Mouse (Mus musculus) CH12.LX (cell line): ENCODE results near the gene Ptprb. TPM values are rescaled to one million over a fixed set of nuclear protein-coding genes. Genes with fewer than 3 reads are reported as not detected.
A peak's percentile ranks its signal among the peaks of the same experiment; 100 is the strongest.

Experiments used
- DNase-seq: peaks from one replicate; pipeline ENCODE4 v3.0.0-alpha.2; 2013; ENCODE audit errors: extremely low read depth
- H3K27ac ChIP-seq: 2 replicates; pipeline ENCODE4 v1.5.1; 2012; ENCODE audit warnings: low read depth, mild to moderate bottlenecking, control low read depth, moderate library complexity; ENCODE audit not compliant: insufficient read depth
- H3K27me3 ChIP-seq: replicated peaks from 2 replicates; pipeline ENCODE3; 2012; ENCODE audit warnings: inconsistent platforms
- H3K36me3 ChIP-seq, 2 experiments: replicated peaks in 1 of 2; 2 replicates each; pipeline versions ENCODE3 to v1.6.1; 2012; ENCODE audit warnings: inconsistent platforms in 1 of 2, low read length in 1 of 2, mild to moderate bottlenecking in 1 of 2, mixed read lengths in 1 of 2, moderate library complexity in 1 of 2; ENCODE audit not compliant: control insufficient read depth in 1 of 2, insufficient read depth in 1 of 2
- H3K4me1 ChIP-seq, 2 experiments: 2 replicates each; pipeline ENCODE4 v1.6.1; 2012; ENCODE audit warnings: inconsistent platforms in 1 of 2, moderate library complexity in 1 of 2; ENCODE audit not compliant: insufficient read depth in 2 of 2, control insufficient read depth in 1 of 2
- H3K4me2 ChIP-seq: 2 replicates; pipeline ENCODE4 v1.6.1; 2012; ENCODE audit warnings: low read depth, mild to moderate bottlenecking, control low read depth; ENCODE audit not compliant: poor library complexity, insufficient read depth, severe bottlenecking
- H3K4me3 ChIP-seq, 3 experiments: fragments of 150-350 bp in 1 of 3; sonication (generic) in 1 of 3; replicated peaks in 1 of 3; 2 replicates each; pipeline versions ENCODE3 to v1.5.1; 2011 to 2012; ENCODE audit warnings: low read depth in 2 of 3, low read length in 2 of 3, mild to moderate bottlenecking in 2 of 3, moderate library complexity in 2 of 3, control low read depth in 1 of 3, improper control_type of control experiment in 1 of 3, inconsistent platforms in 1 of 3, mixed read lengths in 1 of 3; ENCODE audit not compliant: poor library complexity in 1 of 3
- H3K79me2 ChIP-seq: replicated peaks from 2 replicates; pipeline ENCODE4 v1.6.1; 2012; ENCODE audit warnings: mild to moderate bottlenecking, moderate library complexity; ENCODE audit not compliant: control insufficient read depth, poor library complexity, insufficient read depth, severe bottlenecking; ENCODE audit errors: extremely low read depth
- H3K9ac ChIP-seq: 2 replicates; pipeline ENCODE4 v1.6.1; 2012; ENCODE audit warnings: low read depth, mild to moderate bottlenecking, control low read depth, moderate library complexity; ENCODE audit not compliant: insufficient read depth
- H3K9me3 ChIP-seq: replicated peaks from 2 replicates; pipeline ENCODE3; 2012; ENCODE audit warnings: low read length, inconsistent platforms, mixed read lengths
- BHLHE40 ChIP-seq: IDR thresholded peaks from 2 replicates; pipeline ENCODE4 v1.6.1; 2011; ENCODE audit warnings: mild to moderate bottlenecking, low read depth, low read length, improper control_type of control experiment
- E2F4 ChIP-seq: IDR thresholded peaks from 2 replicates; pipeline ENCODE4 v1.6.1; 2011; ENCODE audit warnings: low read depth, low read length, improper control_type of control experiment; ENCODE audit not compliant: insufficient replicate concordance
- IRF4 ChIP-seq: IDR thresholded peaks from 2 replicates; pipeline ENCODE4 v1.6.1; 2014; ENCODE audit warnings: low read depth, mild to moderate bottlenecking, inconsistent platforms, low read length, improper control_type of control experiment
- JUN ChIP-seq: IDR thresholded peaks from 2 replicates; pipeline ENCODE4 v1.6.1; 2011; ENCODE audit warnings: low read depth, mild to moderate bottlenecking, low read length, improper control_type of control experiment, moderate library complexity; ENCODE audit not compliant: insufficient read depth
- JUND ChIP-seq: conservative IDR thresholded peaks from 2 replicates; pipeline ENCODE4 v1.6.1; 2011; ENCODE audit warnings: low read depth, low read length, improper control_type of control experiment
- MAX ChIP-seq: IDR thresholded peaks from 2 replicates; pipeline ENCODE4 v1.6.1; 2011; ENCODE audit warnings: low read length, improper control_type of control experiment
- MAZ ChIP-seq: IDR thresholded peaks from 2 replicates; pipeline ENCODE4 v1.6.1; 2012; ENCODE audit warnings: low read depth, mild to moderate bottlenecking, inconsistent platforms, low read length, improper control_type of control experiment, moderate library complexity
- MEF2A ChIP-seq: IDR thresholded peaks from 2 replicates; pipeline ENCODE4 v1.6.1; 2014; ENCODE audit warnings: low read depth, mild to moderate bottlenecking, inconsistent platforms, low read length, improper control_type of control experiment, borderline replicate concordance
- MXI1 ChIP-seq: IDR thresholded peaks from 2 replicates; pipeline ENCODE4 v1.6.1; 2011; ENCODE audit warnings: mild to moderate bottlenecking, low read depth, low read length, improper control_type of control experiment
- NRF1 ChIP-seq: IDR thresholded peaks from 2 replicates; pipeline ENCODE4 v1.6.1; 2014; ENCODE audit warnings: low read depth, mild to moderate bottlenecking, inconsistent platforms, low read length, improper control_type of control experiment, moderate library complexity
- PAX5 ChIP-seq: IDR thresholded peaks from 2 replicates; pipeline ENCODE4 v1.6.1; 2012; ENCODE audit warnings: low read length, inconsistent platforms, mixed read lengths
- POLR2AphosphoS2 ChIP-seq: IDR thresholded peaks from 2 replicates; pipeline ENCODE4 v1.6.1; 2011; ENCODE audit warnings: low read depth, low read length, improper control_type of control experiment
- SMC3 ChIP-seq: IDR thresholded peaks from 2 replicates; pipeline ENCODE4 v1.6.1; 2011; ENCODE audit warnings: low read depth, low read length, improper control_type of control experiment
- TBP ChIP-seq: conservative IDR thresholded peaks from 2 replicates; pipeline ENCODE4 v1.6.1; 2011; ENCODE audit warnings: low read depth, low read length, improper control_type of control experiment
- UBTF ChIP-seq: IDR thresholded peaks from 2 replicates; pipeline ENCODE4 v1.6.1; 2012; ENCODE audit warnings: low read depth, mild to moderate bottlenecking, inconsistent platforms, low read length, improper control_type of control experiment, moderate library complexity
- ZKSCAN1 ChIP-seq: IDR thresholded peaks from 2 replicates; pipeline ENCODE4 v1.6.1; 2012; ENCODE audit warnings: low read depth, inconsistent platforms, low read length, improper control_type of control experiment, borderline replicate concordance
- ZNF384 ChIP-seq: IDR thresholded peaks from 2 replicates; pipeline ENCODE4 v1.6.1; 2012; ENCODE audit warnings: low read depth, low read length, improper control_type of control experiment, inconsistent platforms
- dilution Hi-C: fragments of 300-500 bp; cut with MboI; formaldehyde crosslinking; loops from 2 replicates; pipeline ENCODE4 v1.14.3; 2020; ENCODE audit warnings: low sequenced_read_pairs; ENCODE audit not compliant: extremely low pct_unique_long_range_greater_than_20kb, extremely low pct_ligation_motif_present
- in situ Hi-C: fragments of 300-500 bp; cut with MboI; formaldehyde crosslinking; loops from 3 replicates; pipeline ENCODE4 v1.14.3; 2019; ENCODE audit warnings: low sequenced_read_pairs, low pct_ligation_motif_present, low pct_unique_long_range_greater_than_20kb, mixed read lengths
- polyA plus RNA-seq: library from polyadenylated mRNA; unstranded; fragments of >175 nt; gene quantifications from 2 replicates; pipeline ENCODE4 v1.2.1, GENCODE M21; 2012; ENCODE audit warnings: low read depth; ENCODE audit not compliant: insufficient read length
- total RNA-seq, 2 experiments: library from RNA; depleted of rRNA; stranded (reverse); fragments of 300-350 nt in 1 of 2; fragments of >200 nt in 1 of 2; gene quantifications; 2 replicates each; pipeline ENCODE4 v1.2.3; 2012 to 2014

Gene Ptprb
- total and polyA plus RNA-seq, 3 experiments = not detected

DNA sequence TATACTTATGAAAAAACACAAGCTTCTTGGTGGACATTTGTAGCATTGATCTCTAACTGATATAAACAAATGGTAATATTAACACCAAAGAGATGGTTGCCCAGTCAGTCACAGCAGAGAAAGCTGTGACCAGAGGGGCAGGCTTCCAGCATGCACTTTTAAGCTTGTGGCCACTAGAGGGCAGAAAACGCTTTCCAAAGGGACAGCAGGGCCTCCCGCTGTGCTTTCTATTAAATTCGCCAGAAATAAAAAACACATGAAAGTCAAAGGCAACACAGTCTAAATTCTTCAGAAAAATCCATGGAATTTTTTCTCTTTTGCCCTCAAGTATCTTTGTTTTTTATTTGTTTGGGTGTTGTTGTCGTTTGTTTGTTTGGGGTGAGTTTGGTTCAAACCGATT, 55.1 kb downstream of the Ptprb start (continued):
- TF ChIP-seq MEF2A (no peak), MAX (peak; percentile 55; the same call in 1 of the 2 replicates), IRF4 (0 out of 2 replicates have a peak, but pooled peaks have one; percentile 15)

DNA sequence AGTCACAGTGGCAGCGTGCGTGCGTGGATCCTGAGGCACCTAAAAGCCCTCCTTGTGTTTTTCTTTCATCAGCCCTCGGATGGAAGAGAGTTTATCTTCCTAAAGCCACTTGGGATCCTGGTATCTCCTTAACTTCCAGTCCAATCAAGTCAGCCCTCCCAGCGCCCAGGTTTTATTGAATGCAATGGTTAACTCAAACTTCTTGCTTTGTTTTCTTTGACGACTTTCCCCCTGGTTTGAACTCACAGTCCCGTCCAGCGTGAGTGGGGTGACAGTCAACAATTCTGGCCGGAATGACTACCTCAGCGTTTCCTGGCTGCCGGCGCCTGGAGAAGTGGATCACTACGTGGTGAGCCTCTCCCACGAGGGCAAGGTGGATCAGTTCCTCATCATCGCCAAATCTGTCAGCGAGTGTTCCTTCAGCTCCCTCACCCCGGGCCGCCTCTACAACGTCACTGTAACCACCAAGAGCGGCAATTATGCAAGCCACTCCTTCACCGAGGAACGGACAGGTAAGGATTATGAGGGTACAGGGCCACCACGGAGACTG, 55.7 kb downstream of the Ptprb start:
- Histone ChIP-seq H3K9ac (no peak overlapping the region), H3K4me1 (no peaks in the 10 kb centered on the region), H3K9me3 (no peaks in the 10 kb centered on the region), H3K36me3 (no peaks in the 10 kb centered on the region), H3K4me3 (no peak overlapping the region), H3K4me2 (peak overlapping the region; percentile 44), H3K27me3 (no peaks in the 10 kb centered on the region), H3K79me2 (no peaks in the 10 kb centered on the region), H3K27ac (no peak overlapping the region)
- in situ Hi-C loops = loop anchor here (25.0 kb wide), 4 partner anchors 131 to 706 kb away; partner anchors contain the start of genes Kcnmb4 and Lrrc10
- TF ChIP-seq JUND = no peak
- no peak for TF ChIP-seq POLR2AphosphoS2
- TF ChIP-seq UBTF = no peak
- no peak for TF ChIP-seq ZKSCAN1
- no peak for TF ChIP-seq PAX5
- no peak for TF ChIP-seq TBP
- TF ChIP-seq ZNF384 = no peak
- no peak for TF ChIP-seq BHLHE40
- no peak for TF ChIP-seq MAX
- no peak for TF ChIP-seq MXI1
- no peak for TF ChIP-seq MAZ
- no peak for TF ChIP-seq E2F4
- TF ChIP-seq SMC3 = no peak
- TF ChIP-seq JUN = no peak
- dilution Hi-C loops = no loop called here
- DNase-seq = no peak

DNA sequence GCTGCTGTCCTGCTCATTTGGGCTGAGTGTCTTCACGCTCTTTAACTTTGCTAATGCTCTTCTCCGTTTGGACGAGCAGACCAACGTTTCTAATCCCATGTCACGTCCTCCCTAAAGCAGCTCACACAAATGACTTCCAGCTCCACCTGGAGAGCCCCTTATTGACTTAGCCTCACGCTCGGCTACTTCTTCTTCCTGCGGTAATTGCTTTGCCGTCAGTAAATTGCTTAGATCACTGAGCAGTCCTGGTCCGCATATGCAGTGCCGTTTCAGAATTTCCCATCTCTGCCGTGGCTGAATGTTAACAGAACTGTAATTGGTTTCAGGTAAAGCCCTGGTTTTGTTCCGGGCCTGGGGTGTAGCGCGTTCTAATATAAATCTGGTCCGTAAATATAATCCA, 58.3 kb downstream of the Ptprb start:
- Histone ChIP-seq H3K4me3 (no peak overlapping the region), H3K4me2 (no peak overlapping the region), H3K79me2 (no peaks in the 10 kb centered on the region), H3K27me3 (no peaks in the 10 kb centered on the region), H3K36me3 (no peaks in the 10 kb centered on the region), H3K9me3 (no peaks in the 10 kb centered on the region), H3K4me1 (no peaks in the 10 kb centered on the region), H3K27ac (no peak overlapping the region), H3K9ac (no peak overlapping the region)
- no peak for TF ChIP-seq ZKSCAN1
- no peak for TF ChIP-seq TBP
- no peak for TF ChIP-seq NRF1
- no peak for DNase-seq
- in situ Hi-C loops (loop anchor here (25.0 kb wide), 4 partner anchors 129 to 704 kb away; partner anchors contain the start of genes Kcnmb4 and Lrrc10), dilution Hi-C loops (no loop called here)
